Mouse (Mus musculus) small intestine, adult 2 months (tissue): ENCODE results near the gene Kmo.

Source experiments
- CTCF ChIP-seq: fragments of 200-500 bp; IDR thresholded peaks from 2 replicates; pipeline ENCODE4 v1.5.1; 2012; ENCODE audit warnings: low read depth, mild to moderate bottlenecking, control low read depth, inconsistent platforms, low read length, moderate library complexity, mixed read lengths; ENCODE audit not compliant: insufficient replicate concordance, insufficient read length; ENCODE audit errors: extremely low read depth
- POLR2A ChIP-seq: fragments of 200-500 bp; IDR thresholded peaks from 2 replicates; pipeline ENCODE4 v1.6.1; 2012; ENCODE audit warnings: low read depth, mild to moderate bottlenecking, control low read depth, inconsistent platforms, low read length, moderate library complexity

DNA sequence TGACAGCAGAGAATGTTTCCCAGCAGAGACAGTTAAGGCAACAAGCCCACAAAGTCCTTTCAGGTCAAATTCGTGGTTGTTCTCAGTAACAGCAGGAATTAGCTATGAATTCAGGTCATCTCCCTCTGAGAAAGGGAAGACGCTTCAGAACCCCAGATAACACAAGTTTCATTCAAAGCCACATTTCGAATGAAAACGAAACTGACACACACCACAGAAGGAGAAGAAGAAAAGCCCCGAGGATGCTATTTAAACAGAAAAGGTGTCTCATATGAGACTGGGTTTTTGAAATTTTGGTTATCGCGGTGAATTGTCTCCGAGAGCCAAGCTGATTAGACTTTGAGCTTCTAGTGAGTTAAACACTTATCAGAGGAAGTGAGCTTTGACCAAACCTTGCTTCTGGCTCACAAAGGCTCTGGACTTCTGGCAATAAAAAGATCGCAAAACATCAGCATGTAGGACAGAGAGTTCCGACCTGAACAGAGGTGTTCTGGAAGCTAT, 11.6 kb downstream of the Kmo start:
- TF ChIP-seq CTCF, result no peak
- TF ChIP-seq POLR2A, result no peak
